Mouse (Mus musculus) left cerebral cortex, postnatal 14 days (tissue): ENCODE measurements around the gene Chrm1. TPM values are rescaled to one million over a fixed set of nuclear protein-coding genes. Genes with fewer than 3 reads are reported as not detected.
"Not testable (repeated sequence)": the region's sequence is repeated elsewhere in the genome, so short reads cannot be mapped to it uniquely, and the experiment has no call there.

ENCODE experiments used
- DNase-seq, 2 experiments: peaks; one replicate each; pipeline ENCODE4 v3.0.0; 2021 to 2022; ENCODE audit warnings: low spot score in 2 of 2, mixed read lengths in 1 of 2
- intact Hi-C: fragments of 180-260 bp; cut with DNase I; formaldehyde crosslinking; loops from one replicate; pipeline ENCODE4 v1.15.1; 2025
- total RNA-seq, 2 experiments: library from RNA; stranded (reverse); gene quantifications; 2 replicates each; pipeline ENCODE4 v1.2.3; 2021

The Chrm1 gene
- total RNA-seq, 2 experiments from 2014 or later, result 148 to 165 TPM

DNA sequence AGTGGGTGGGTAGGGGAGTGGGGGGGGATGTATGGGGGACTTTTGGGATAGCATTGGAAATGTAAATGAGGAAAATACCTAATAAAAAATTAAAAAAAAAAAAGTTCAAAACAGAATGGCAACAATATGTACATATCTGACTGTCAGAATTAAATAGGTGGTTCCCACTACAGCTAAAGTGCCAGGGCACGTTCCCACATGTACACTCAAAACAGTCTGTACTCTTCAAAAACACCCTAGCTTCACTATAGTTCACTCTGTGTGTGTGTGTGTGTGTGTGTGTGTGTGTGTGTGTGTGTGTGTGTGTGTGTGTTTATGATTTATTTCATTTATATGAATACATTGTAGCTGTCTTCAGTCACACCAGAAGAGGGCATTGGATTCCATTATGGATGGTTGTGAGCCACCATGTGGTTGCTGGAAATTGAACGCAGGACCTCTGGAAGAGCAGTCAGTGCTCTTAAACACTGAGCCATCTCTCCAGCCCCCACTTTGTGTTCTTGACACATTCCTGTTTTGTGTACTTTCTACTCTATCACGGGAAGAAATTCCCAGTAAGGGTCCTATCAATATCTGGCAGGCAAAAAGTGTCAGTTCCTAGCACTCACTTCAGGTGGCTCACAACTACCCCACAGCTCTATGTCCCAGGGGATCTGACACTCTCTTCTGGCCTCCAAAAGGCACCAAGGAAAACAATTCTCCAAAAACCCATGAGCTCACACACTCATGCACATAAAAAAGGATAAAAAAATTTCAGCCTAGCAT lies 64.9 kb downstream of the Chrm1 start:
- DNase-seq, intact Hi-C loops: not testable (repeated sequence)

Other genes starting within 250 kb of the Chrm1 start
- 10 to 100 TPM; 22.1 to 23.8 TPM for gene Slc22a8, start 72.5 kb upstream of the Chrm1 start, total RNA-seq
- gene Slc22a6, start 45.8 kb upstream of the Chrm1 start, total RNA-seq, result 1 to 10 TPM; 4.8 to 5.7 TPM
- 100 to 1,000 TPM; 182 to 189 TPM for gene Slc3a2, start 59.6 kb downstream of the Chrm1 start, total RNA-seq
- 10 to 100 TPM; 42.3 to 43.9 TPM for gene Wdr74, start 72.0 kb downstream of the Chrm1 start, total RNA-seq
- gene 1700092M07Rik, start 76.9 kb downstream of the Chrm1 start, total RNA-seq, result not detected
- 10 to 100 TPM; 63.6 to 64.6 TPM for gene Stx5a, start 77.6 kb downstream of the Chrm1 start, total RNA-seq
- 10 to 100 TPM; 61.9 to 73.6 TPM for gene Nxf1, start 93.3 kb downstream of the Chrm1 start, total RNA-seq
- gene Tmem223, start 107.2 kb downstream of the Chrm1 start, total RNA-seq, result 10 to 100 TPM; 80.1 to 91.9 TPM
- 10 to 100 TPM in 1 of 2 experiments, 1 to 10 TPM in 1; 8.9 to 10.9 TPM for gene Tmem179b, start 110.7 kb downstream of the Chrm1 start, total RNA-seq
- 10 to 100 TPM; 11.9 to 13.4 TPM for gene Taf6l, start 122.6 kb downstream of the Chrm1 start, total RNA-seq
- 100 to 1,000 TPM; 108 to 110 TPM for gene Polr2g, start 134.8 kb downstream of the Chrm1 start, total RNA-seq
- 1 to 10 TPM; 4.2 to 5.1 TPM for gene Zbtb3, start 138.8 kb downstream of the Chrm1 start, total RNA-seq
- gene Ttc9c, start 155.5 kb downstream of the Chrm1 start, total RNA-seq, result 10 to 100 TPM; 28.2 to 30.5 TPM
- 10 to 100 TPM; 92.3 to 95.8 TPM for gene Hnrnpul2, start 156.2 kb downstream of the Chrm1 start, total RNA-seq
- not detected for gene AC129217.1, start 166.0 kb downstream of the Chrm1 start, total RNA-seq
- gene Bscl2, start 173.7 kb downstream of the Chrm1 start, total RNA-seq, result 100 to 1,000 TPM; 111 to 117 TPM
- gene Gng3, start 175.4 kb downstream of the Chrm1 start, total RNA-seq, result 100 to 1,000 TPM; 268 to 295 TPM
- under 1 TPM; 0.88 to 0.91 TPM for gene Lrrn4cl, start 187.0 kb downstream of the Chrm1 start, total RNA-seq
- gene Ubxn1, start 207.7 kb downstream of the Chrm1 start, total RNA-seq, result 10 to 100 TPM; 91.5 to 93.8 TPM
- 10 to 100 TPM; 30.6 to 36.9 TPM for gene Uqcc3, start 217.1 kb downstream of the Chrm1 start, total RNA-seq
- gene Lbhd1, start 219.9 kb downstream of the Chrm1 start, total RNA-seq, result 1 to 10 TPM; 4.0 to 4.3 TPM
- gene Gm49403, start 220.1 kb downstream of the Chrm1 start, total RNA-seq, result not detected
- 10 to 100 TPM; 15.9 to 22.2 TPM for gene 1810009A15Rik, start 225.1 kb downstream of the Chrm1 start, total RNA-seq
- 1 to 10 TPM; 2.4 to 4.3 TPM for gene Gm49416, start 225.1 kb downstream of the Chrm1 start, total RNA-seq
- gene Ints5, start 229.2 kb downstream of the Chrm1 start, total RNA-seq, result 10 to 100 TPM; 23.0 to 23.4 TPM
- gene Ganab, start 234.3 kb downstream of the Chrm1 start, total RNA-seq, result 100 to 1,000 TPM in 1 of 2 experiments, 10 to 100 TPM in 1; 97.6 to 104 TPM